Mouse (Mus musculus) lung, postnatal 0 days (tissue): ENCODE results near the gene 6820408C15Rik.

Experiments used
- CTCF ChIP-seq: IDR thresholded peaks from 2 replicates; pipeline ENCODE4 v1.5.1; 2016; ENCODE audit warnings: antibody characterized with exemption, mild to moderate bottlenecking
- EP300 ChIP-seq: IDR thresholded peaks from 2 replicates; pipeline ENCODE4 v1.6.1; 2016; ENCODE audit warnings: antibody characterized with exemption, mild to moderate bottlenecking, control low read depth

DNA sequence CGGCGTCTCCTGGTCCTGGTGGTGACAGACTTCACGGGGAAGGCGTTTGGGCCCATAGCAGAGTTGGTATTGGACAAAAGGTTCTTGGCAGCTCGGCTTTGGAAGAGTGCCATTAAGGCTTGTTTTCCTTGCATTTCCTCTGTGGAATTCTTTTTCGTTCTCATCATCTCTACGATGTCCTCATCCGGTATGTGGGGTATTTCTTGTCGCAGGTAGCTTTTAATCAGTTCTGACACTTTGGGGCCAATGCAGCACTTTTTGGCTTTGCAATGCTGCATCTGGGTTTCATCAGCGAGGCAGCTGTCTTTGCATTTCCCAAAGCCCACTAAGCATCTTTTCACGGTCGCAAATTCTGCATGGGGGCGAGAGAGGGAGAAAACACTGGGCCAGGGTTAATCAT is 43.9 kb downstream of the 6820408C15Rik start:
- TF ChIP-seq CTCF (no peak), EP300 (no peak)
